Mouse (Mus musculus) liver, embryonic 16.5 days (tissue): ENCODE results near the gene Loxl1. TPM values are rescaled to one million over a fixed set of nuclear protein-coding genes. Genes with fewer than 3 reads are reported as not detected.

ENCODE experiments used
- ATAC-seq: fragments of 200-750 bp; cut with Nextera tagmentation; 2 replicates; pipeline ENCODE4 v1.8.0; 2017; ENCODE audit warnings: low read depth, mild to moderate bottlenecking, moderate number of reproducible peaks, moderate library complexity
- H3K27ac ChIP-seq: fragments of 300-500 bp; sonication (generic); 2 replicates; pipeline ENCODE4 v1.5.1; 2014; ENCODE audit warnings: mild to moderate bottlenecking, low read length
- H3K27me3 ChIP-seq: fragments of 300-500 bp; sonication (generic); 2 replicates; pipeline ENCODE4 v1.6.1; 2014; ENCODE audit warnings: low read depth, low read length, mixed read lengths; ENCODE audit not compliant: control insufficient read depth, insufficient read depth
- H3K36me3 ChIP-seq: fragments of 300-500 bp; sonication (generic); 2 replicates; pipeline ENCODE4 v1.6.1; 2014; ENCODE audit warnings: mild to moderate bottlenecking; ENCODE audit not compliant: control insufficient read depth, insufficient read depth
- H3K4me1 ChIP-seq: fragments of 300-500 bp; sonication (generic); 2 replicates; pipeline ENCODE4 v1.6.1; 2014; ENCODE audit warnings: low read depth, low read length, mixed read lengths; ENCODE audit not compliant: control insufficient read depth
- H3K4me2 ChIP-seq: fragments of 300-500 bp; sonication (generic); 2 replicates; pipeline ENCODE4 v1.6.1; 2014; ENCODE audit warnings: low read depth, low read length, mixed read lengths
- H3K4me3 ChIP-seq: fragments of 300-500 bp; sonication (generic); 2 replicates; pipeline ENCODE4 v1.5.1; 2014; ENCODE audit warnings: low read depth, mild to moderate bottlenecking, low read length
- H3K9ac ChIP-seq: fragments of 300-500 bp; sonication (generic); 2 replicates; pipeline ENCODE4 v1.6.1; 2014; ENCODE audit warnings: low read depth, low read length
- H3K9me3 ChIP-seq: fragments of 300-500 bp; sonication (generic); replicated peaks from 2 replicates; pipeline ENCODE4 v1.6.1; 2016; ENCODE audit warnings: low read length; ENCODE audit not compliant: control insufficient read depth
- WGBS: fragments of 180-500 bp; shearing (Covaris S2); extraction: QIAGEN DNeasy Blood & Tissue Kit; methylation state at CpG from one replicate; pipeline ENCODE4 v1.1.7; 2014; ENCODE audit not compliant: insufficient replicate concordance; 5-methylcytosine and 5-hydroxymethylcytosine counted together
- polyA plus RNA-seq: library from polyadenylated mRNA; unstranded; fragments of >200 nt; fragmentation: Nextera tagmentation; extraction: Ambion mirVana; gene quantifications from 2 replicates; pipeline ENCODE4 v1.2.1, GENCODE M21; 2015

Gene Loxl1
- polyA plus RNA-seq, 1 experiment from 2014 or later, result 2.2 TPM

DNA sequence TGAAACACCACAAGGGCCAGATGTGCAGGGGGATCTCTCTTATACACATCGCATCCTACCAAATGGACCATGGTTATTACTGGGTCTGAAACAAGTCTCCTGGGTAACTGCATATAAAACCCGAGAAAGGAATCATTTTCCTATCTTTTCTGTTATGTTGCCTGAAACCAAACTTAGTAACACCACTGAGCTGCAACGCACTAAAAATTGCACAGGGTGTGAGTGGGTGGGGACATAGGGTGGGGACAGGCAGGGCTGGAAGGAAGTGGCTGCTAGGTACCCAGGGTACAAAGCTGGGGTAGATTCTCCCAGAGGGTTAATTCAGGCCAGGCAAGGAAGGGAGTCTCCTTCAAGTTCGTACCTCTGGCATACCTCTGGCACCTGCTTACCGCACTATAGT is 70.3 kb downstream of the Loxl1 start:
- H3K4me3 ChIP-seq, result no peak overlapping the region
- no peaks in the 10 kb centered on the region for H3K27me3 ChIP-seq
- peak overlapping the region; percentile 29 for H3K9ac ChIP-seq
- H3K27ac ChIP-seq, result 0 out of 2 replicates have a peak overlapping the region, but pooled peaks have one; percentile 30
- peaks cover 12% of the 10 kb centered on the region; the same call in 1 of the 2 replicates for H3K36me3 ChIP-seq
- peak overlapping the region; percentile 38 for H3K4me2 ChIP-seq
- 59% methylated on average over 5 of the region's 5 CpGs for WGBS
- peaks cover 58% of the 10 kb centered on the region for H3K4me1 ChIP-seq
- no peak for ATAC-seq
- H3K9me3 ChIP-seq, result no peaks in the 10 kb centered on the region

DNA sequence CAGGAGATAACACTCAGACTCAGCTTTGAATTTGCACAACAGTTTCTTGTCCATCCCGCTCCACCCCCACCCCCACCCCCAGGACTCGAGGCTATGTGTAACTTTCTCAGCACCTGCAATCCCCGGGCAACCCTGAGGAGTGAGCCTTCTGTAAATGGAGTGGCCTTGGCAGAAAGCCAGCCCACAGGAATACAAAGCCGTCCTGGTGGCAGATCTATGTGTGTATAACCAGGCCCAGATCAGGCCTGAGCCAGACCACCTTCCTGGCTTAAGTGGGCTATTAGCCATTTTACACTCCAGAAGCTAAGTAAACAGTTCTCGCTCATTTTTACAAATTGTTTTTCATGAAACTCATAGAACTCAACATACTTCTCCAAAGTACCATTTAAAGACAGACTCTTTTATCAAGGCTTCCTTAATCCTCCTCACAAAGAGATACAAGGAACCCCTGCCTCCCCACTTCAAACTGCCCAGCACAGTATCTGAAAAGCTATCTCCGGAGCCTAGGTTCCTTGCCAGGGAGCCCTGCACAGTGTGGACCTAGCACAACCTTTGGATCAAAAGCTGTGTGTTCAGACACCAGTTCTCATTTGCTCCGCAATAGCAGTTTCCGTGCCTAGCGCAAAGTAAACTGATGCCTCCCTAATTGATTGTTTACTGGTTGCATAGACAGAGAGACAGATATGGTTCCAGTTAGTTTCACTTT is 71.1 kb downstream of the Loxl1 start:
- Histone ChIP-seq H3K27ac (no peak overlapping the region), H3K4me3 (no peak overlapping the region), H3K36me3 (peaks cover 12% of the 10 kb centered on the region; the same call in 1 of the 2 replicates), H3K9me3 (no peaks in the 10 kb centered on the region), H3K9ac (no peak overlapping the region), H3K4me1 (peaks cover 52% of the 10 kb centered on the region), H3K4me2 (no peak overlapping the region), H3K27me3 (no peaks in the 10 kb centered on the region)
- no peak for ATAC-seq
- WGBS, result 58% methylated on average over 9 of the region's 9 CpGs

Other genes starting within 250 kb of the Loxl1 start
- not detected in 2 replicates for gene Stra6, start 249.4 kb downstream of the Loxl1 start, polyA plus RNA-seq
- not detected in 2 replicates for gene Ccdc33, start 194.4 kb downstream of the Loxl1 start, polyA plus RNA-seq
- 3.6 and 4.0 TPM in 2 replicates for gene Islr, start 108.9 kb downstream of the Loxl1 start, polyA plus RNA-seq
- not detected in 2 replicates for gene Islr2, start 108.9 kb downstream of the Loxl1 start, polyA plus RNA-seq
- 18.3 and 21.2 TPM in 2 replicates for gene Pml, start 63.4 kb downstream of the Loxl1 start, polyA plus RNA-seq
- gene Stoml1, start 60.0 kb downstream of the Loxl1 start, polyA plus RNA-seq, result 3.7 TPM in 2 replicates
- not detected in 2 replicates for gene Tbc1d21, start 57.3 kb upstream of the Loxl1 start, polyA plus RNA-seq
- gene Insyn1, start 175.4 kb upstream of the Loxl1 start, polyA plus RNA-seq, result not detected in 2 replicates
- gene Cd276, start 242.3 kb upstream of the Loxl1 start, polyA plus RNA-seq, result 1.4 and 1.6 TPM in 2 replicates